Mouse (Mus musculus) CH12.LX (cell line): ENCODE results near the gene Oit3.

ENCODE experiments used
- CTCF ChIP-seq, 2 experiments: IDR thresholded peaks in 1 of 2; conservative IDR thresholded peaks in 1 of 2; 2 replicates each; pipeline ENCODE4 v1.5.1; 2011 to 2012; ENCODE audit warnings: low read depth in 2 of 2, low read length in 2 of 2, improper control_type of control experiment in 1 of 2, inconsistent platforms in 1 of 2, mild to moderate bottlenecking in 1 of 2, moderate library complexity in 1 of 2
- EP300 ChIP-seq: IDR thresholded peaks from 2 replicates; pipeline ENCODE4 v1.6.1; 2011; ENCODE audit warnings: low read length, improper control_type of control experiment
- USF1 ChIP-seq: IDR thresholded peaks from 2 replicates; pipeline ENCODE4 v1.6.1; 2014; ENCODE audit warnings: low read depth, mild to moderate bottlenecking, inconsistent platforms, low read length, improper control_type of control experiment

GRCm38 (mm10) chr10:59413711-59414110, 27.9 kb downstream of the Oit3 start:
- TF ChIP-seq USF1 (no peak), EP300 (no peak), CTCF (conservative IDR thresholded peaks at IDR 0.05 in 1 of 2, IDR thresholded peaks at IDR 0.05 in 1 of 2; ENCODE audit: low read depth in 2 of 2, low read length in 2 of 2) (no peak; a peak in 1 of 4 replicates)
